In the genomic region with DNA sequence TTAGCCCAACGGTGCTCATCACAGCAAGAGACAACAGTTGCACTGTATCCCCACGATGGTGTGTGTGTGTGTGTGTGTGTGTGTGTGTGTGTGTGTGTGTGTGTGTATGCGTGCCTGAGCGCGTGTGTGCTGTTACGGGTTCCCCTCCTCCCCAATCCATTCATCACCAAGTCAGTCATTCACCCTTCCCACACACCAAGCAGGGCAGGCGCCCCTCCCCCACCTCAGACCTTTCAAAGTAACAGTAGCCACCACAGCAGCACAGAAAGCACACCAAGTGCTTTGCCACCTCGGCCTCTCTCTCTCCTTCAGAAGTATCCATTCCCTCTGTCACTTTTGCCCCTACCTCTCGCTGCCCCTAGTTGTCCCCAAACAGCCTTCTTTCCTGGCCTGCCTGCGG, we compare ENCODE assay signal across 19 mouse cellular contexts. TPM values are rescaled to one million over a fixed set of nuclear protein-coding genes. Genes with fewer than 3 reads are reported as not detected.
DNase-seq lines count a peak whose midpoint lies in the region; ATAC-seq lines count a peak whose summit lies in the region.
"Had no signal": no experiment of that assay in that cellular context is flagged by ENCODE, and none has a peak within 500 bp of the region (broad histone marks: within the 10 kb centered on the region; RNA-seq: fewer than 3 reads in every experiment).

No protein-coding gene starts in this region.

- H3K4me1 ChIP-seq in kidney, embryonic 15.5 days: peaks cover 21% of the 10 kb centered on the region
- peaks cover 25% of the 10 kb centered on the region for H3K4me1 ChIP-seq in hindbrain, embryonic 12.5 days
- H3K4me1 ChIP-seq in midbrain, embryonic 15.5 days: peaks cover 42% of the 10 kb centered on the region

- no peak for DNase-seq in kidney, adult 8-10 months
- peak; percentile 62 for DNase-seq in embryo, embryonic 11 days
- no peak for DNase-seq in layer of hippocampus, postnatal 10 days (ENCODE audit: low spot score in 2 of 2)
- DNase-seq in cerebellum, adult 9-11 months: no peak
- DNase-seq: adrenal gland, postnatal 36 days; cerebellum, adult 11-12 months; gastrocnemius, postnatal 36 days; right cerebral cortex, postnatal 25 days; thymus, postnatal 14 days had no signal

- peak overlapping the region; percentile 14; the same call in 1 of the 2 replicates for H3K4me2 ChIP-seq in kidney, embryonic 15.5 days
- H3K4me2 ChIP-seq in hindbrain, embryonic 12.5 days (replicated peaks): no peak overlapping the region
- no peak overlapping the region for H3K4me2 ChIP-seq in midbrain, embryonic 15.5 days
- H3K4me2 ChIP-seq: embryonic facial prominence, embryonic 12.5 days had no signal

- no peak overlapping the region for H3K9ac ChIP-seq in kidney, embryonic 15.5 days
- no peak overlapping the region for H3K9ac ChIP-seq in hindbrain, embryonic 12.5 days
- H3K9ac ChIP-seq in midbrain, embryonic 15.5 days: no peak overlapping the region
- H3K9ac ChIP-seq: embryonic facial prominence, embryonic 12.5 days; liver, embryonic 14.5 days had no signal

- no peaks in the 10 kb centered on the region for H3K36me3 ChIP-seq in kidney, embryonic 15.5 days
- H3K36me3 ChIP-seq in hindbrain, embryonic 12.5 days: no peaks in the 10 kb centered on the region
- no peaks in the 10 kb centered on the region for H3K36me3 ChIP-seq in midbrain, embryonic 15.5 days (replicated peaks)
- H3K36me3 ChIP-seq: embryonic facial prominence, embryonic 12.5 days; G1E had no signal

- H3K4me3 ChIP-seq in kidney, embryonic 15.5 days (replicated peaks): no peak overlapping the region
- no peak overlapping the region for H3K4me3 ChIP-seq in hindbrain, embryonic 12.5 days
- no peak overlapping the region for H3K4me3 ChIP-seq in midbrain, embryonic 15.5 days
- H3K4me3 ChIP-seq: embryonic facial prominence, embryonic 12.5 days; layer of hippocampus, adult 2 months had no signal

- no peak overlapping the region for H3K27ac ChIP-seq in kidney, embryonic 15.5 days
- H3K27ac ChIP-seq in hindbrain, embryonic 12.5 days: no peak overlapping the region
- H3K27ac ChIP-seq in midbrain, embryonic 15.5 days: no peak overlapping the region
- H3K27ac ChIP-seq: embryonic facial prominence, embryonic 12.5 days; layer of hippocampus, adult 2 months; liver, embryonic 14.5 days; macrophage had no signal

- peaks cover 7% of the 10 kb centered on the region; the same call in 1 of the 2 replicates for H3K27me3 ChIP-seq in kidney, embryonic 15.5 days
- H3K27me3 ChIP-seq in hindbrain, embryonic 12.5 days: peaks cover 25% of the 10 kb centered on the region
- 0 out of 2 replicates have a peak, but pooled peaks cover 3% of the 10 kb centered on the region for H3K27me3 ChIP-seq in midbrain, embryonic 15.5 days (replicated peaks)

- peak; percentile 44; the same call in 1 of the 2 replicates for ATAC-seq in kidney, embryonic 15.5 days (replicated peaks; ENCODE audit: low FRiP score)
- peak; percentile 59; the same call in 1 of the 2 replicates for ATAC-seq in hindbrain, embryonic 12.5 days (ENCODE audit: low FRiP score)
- peak; percentile 18; the same call in 1 of the 2 replicates for ATAC-seq in midbrain, embryonic 15.5 days (replicated peaks)
- ATAC-seq in granulocyte monocyte progenitor cell, adult 5-6 weeks (replicated peaks; ENCODE audit: poor library complexity, severe bottlenecking): no peak
- ATAC-seq: inflammation-experienced regulatory T-cells, adult 6 months had no signal

- no peaks in the 10 kb centered on the region for H3K9me3 ChIP-seq in kidney, embryonic 15.5 days (replicated peaks)
- H3K9me3 ChIP-seq in hindbrain, embryonic 12.5 days (replicated peaks): no peaks in the 10 kb centered on the region
- no peaks in the 10 kb centered on the region for H3K9me3 ChIP-seq in midbrain, embryonic 15.5 days
- H3K9me3 ChIP-seq: embryonic facial prominence, embryonic 12.5 days; G1E had no signal

- 6% methylated on average over 10 of the region's 10 CpGs for WGBS in kidney, embryonic 15.5 days
- 24% methylated on average over 9 of the region's 10 CpGs for WGBS in hindbrain, embryonic 12.5 days
- WGBS in midbrain, embryonic 15.5 days: 21% methylated on average over 10 of the region's 10 CpGs

RNA-seq across cellular contexts. Expression of gene Lrp8, which starts 45.8 kb away (rescaled TPM):
- 2.2 and 2.6 TPM in 2 replicates for polyA plus RNA-seq in kidney, embryonic 15.5 days (2015; fragmentation: Nextera tagmentation; extraction: Ambion mirVana)
- polyA plus RNA-seq in hindbrain, embryonic 12.5 days (2016; fragmentation: Nextera tagmentation; extraction: Ambion mirVana): 46.7 and 52.6 TPM in 2 replicates
- polyA plus RNA-seq in midbrain, embryonic 15.5 days (2015; fragmentation: Nextera tagmentation; extraction: Ambion mirVana): 70.6 and 71.3 TPM in 2 replicates
- 12.8 and 19.7 TPM in 2 replicates for total RNA-seq in granulocyte monocyte progenitor cell, adult 5-6 weeks (2014; fragmentation: Nextera tagmentation)
- total RNA-seq in granulocyte monocyte progenitor cell, adult 5-6 weeks (2017): 16.5 and 18.7 TPM in 2 replicates
- total RNA-seq in layer of hippocampus, postnatal 10 days (2021): 100 to 1,000 TPM; 171 TPM

Comparison
In these comparisons a context has a peak if more than half of its experiments do, and no peak if none do; other contexts are left out.
1. RNA of gene Lrp8, which starts 45.8 kb away (polyA plus RNA-seq): 70.6 to 71.3 TPM in midbrain, embryonic 15.5 days and 46.7 to 52.6 TPM in hindbrain, embryonic 12.5 days; 2.2 to 2.6 TPM in kidney, embryonic 15.5 days; every median in the first group is over 10 times any median in the second.